Mouse (Mus musculus): ENCODE data around the gene Dnaic1. TPM values are rescaled to one million over a fixed set of nuclear protein-coding genes. Genes with fewer than 3 reads are reported as not detected.

Dnaic1 gene
- polyA plus RNA-seq, 1 experiment = 0.96 TPM

DNA sequence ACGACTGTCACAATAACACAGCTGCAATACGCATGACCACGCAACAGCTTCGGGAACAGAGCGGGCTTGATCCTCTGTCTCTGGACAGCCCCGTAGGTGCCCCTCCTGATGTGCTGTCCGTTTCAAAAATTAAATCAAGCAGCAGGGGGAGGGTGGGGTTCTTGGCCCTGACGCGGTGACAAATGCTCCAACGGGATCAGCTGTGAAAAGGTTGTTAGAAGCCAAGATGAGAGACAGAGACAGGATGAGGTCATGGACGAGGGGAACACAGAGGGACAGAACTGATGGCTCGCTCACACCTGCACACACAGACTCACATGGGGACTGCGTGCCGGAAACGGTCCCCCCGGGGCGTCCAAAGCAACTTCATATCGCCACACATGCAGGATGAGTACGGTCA lies 103.6 kb downstream of the Dnaic1 start:
- 80% methylated on average over 19 of the region's 19 CpGs for WGBS
- no peak overlapping the region for H3K4me3 ChIP-seq (ENCODE audit: control insufficient read depth, insufficient read depth, low read length)
- H3K36me3 ChIP-seq (ENCODE audit: control insufficient read depth, insufficient read depth, low read length) = no peaks in the 10 kb centered on the region
- no peaks in the 10 kb centered on the region for H3K27me3 ChIP-seq (ENCODE audit: control insufficient read depth, insufficient read depth, low read length)
- no peak for DNase-seq
- H3K4me1 ChIP-seq (replicated peaks; ENCODE audit: control insufficient read depth, insufficient read depth, low read length) = no peaks in the 10 kb centered on the region
- TF ChIP-seq CTCF (IDR thresholded peaks at IDR 0.05; ENCODE audit: borderline replicate concordance, control insufficient read depth, extremely low read depth, insufficient read depth, low read length, poor library complexity) (no peak), POLR2A (IDR thresholded peaks at IDR 0.05; ENCODE audit: control insufficient read depth, extremely low read depth, insufficient read depth, low read length, poor library complexity) (no peak)
- no peak overlapping the region for H3K27ac ChIP-seq (ENCODE audit: control insufficient read depth, insufficient read depth, low read length)

DNA sequence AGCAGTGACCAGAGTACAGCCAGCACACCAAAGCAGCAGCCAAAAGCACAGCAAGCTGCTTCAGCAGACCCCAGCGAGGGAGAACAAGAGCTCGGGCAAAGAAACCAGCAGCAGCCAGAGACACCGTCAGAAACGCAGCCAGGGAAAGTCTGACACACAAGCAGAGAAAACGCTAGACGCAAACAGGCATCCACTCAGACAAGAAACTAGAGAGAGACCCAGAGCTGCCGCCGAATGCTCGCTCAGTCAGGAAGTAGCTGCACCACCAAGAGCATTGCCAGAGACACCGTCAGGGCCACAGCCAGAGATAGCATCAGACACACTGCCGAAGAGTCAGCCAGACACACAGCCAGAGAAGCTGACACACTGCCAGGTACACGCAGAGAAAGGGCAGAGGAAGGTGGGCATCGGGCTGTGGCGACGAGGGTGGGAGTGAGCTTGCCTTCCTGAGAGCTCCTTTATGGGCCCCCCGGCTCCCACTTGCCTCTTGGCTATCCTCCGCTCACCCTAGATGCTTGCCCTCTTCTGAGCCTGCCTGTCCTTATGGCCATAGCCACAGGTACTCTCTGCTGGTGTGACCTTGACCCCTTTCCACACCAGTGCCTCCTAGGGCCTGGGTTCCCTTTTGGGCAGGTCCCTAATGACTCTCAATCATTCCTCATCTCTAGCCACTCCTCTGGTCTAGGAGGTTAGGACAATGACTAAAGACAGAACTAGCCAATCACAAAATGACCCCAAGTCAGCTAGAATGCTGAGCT lies 106.9 kb downstream of the Dnaic1 start:
- WGBS = 42% methylated on average over 17 of the region's 17 CpGs
- TF ChIP-seq CTCF (IDR thresholded peaks at IDR 0.05; ENCODE audit: borderline replicate concordance, control insufficient read depth, extremely low read depth, insufficient read depth, low read length, poor library complexity) (no peak), POLR2A (IDR thresholded peaks at IDR 0.05; ENCODE audit: control insufficient read depth, extremely low read depth, insufficient read depth, low read length, poor library complexity) (no peak)
- H3K27ac ChIP-seq (ENCODE audit: control insufficient read depth, insufficient read depth, low read length) = no peak overlapping the region
- no peak for DNase-seq
- H3K27me3 ChIP-seq (ENCODE audit: control insufficient read depth, insufficient read depth, low read length) = no peaks in the 10 kb centered on the region
- H3K36me3 ChIP-seq (ENCODE audit: control insufficient read depth, insufficient read depth, low read length) = no peaks in the 10 kb centered on the region
- no peaks in the 10 kb centered on the region for H3K4me1 ChIP-seq (replicated peaks; ENCODE audit: control insufficient read depth, insufficient read depth, low read length)
- H3K4me3 ChIP-seq (ENCODE audit: control insufficient read depth, insufficient read depth, low read length) = no peak overlapping the region

DNA sequence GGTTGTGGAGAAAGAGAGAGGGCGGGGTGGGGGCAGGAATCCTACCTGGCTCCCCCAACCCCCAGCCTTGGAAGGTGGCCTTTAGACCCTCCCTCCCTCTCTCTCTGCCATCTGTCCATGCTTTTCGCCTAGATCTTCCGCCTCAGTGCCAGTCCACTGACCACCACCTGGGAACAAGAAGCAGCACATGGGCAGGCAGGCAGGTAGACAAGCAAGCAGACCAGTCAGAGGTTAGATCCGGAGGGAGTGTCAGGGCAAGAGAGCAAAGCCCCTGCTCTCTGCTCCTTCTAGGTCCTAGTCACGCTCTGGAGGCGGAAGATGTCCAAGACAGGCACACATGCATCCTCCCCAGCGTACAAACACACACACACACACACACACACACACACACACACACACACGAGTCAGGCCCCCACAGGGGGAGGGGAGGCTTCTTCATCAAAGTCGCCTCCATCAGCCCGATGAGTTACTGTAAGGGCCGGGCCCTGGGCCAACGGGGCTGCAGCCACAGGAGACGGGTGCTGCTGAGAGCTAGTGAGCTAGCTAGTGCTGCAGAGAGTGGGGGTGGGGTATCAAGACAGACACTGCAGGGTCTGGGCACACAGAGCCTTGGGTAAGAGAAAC lies 107.5 kb downstream of the Dnaic1 start:
- DNase-seq = no peak
- TF ChIP-seq CTCF (IDR thresholded peaks at IDR 0.05; ENCODE audit: borderline replicate concordance, control insufficient read depth, extremely low read depth, insufficient read depth, low read length, poor library complexity) = no peak
- no peak for TF ChIP-seq POLR2A (IDR thresholded peaks at IDR 0.05; ENCODE audit: control insufficient read depth, extremely low read depth, insufficient read depth, low read length, poor library complexity)
- H3K4me3 ChIP-seq (ENCODE audit: control insufficient read depth, insufficient read depth, low read length) = no peak overlapping the region
- H3K36me3 ChIP-seq (ENCODE audit: control insufficient read depth, insufficient read depth, low read length) = no peaks in the 10 kb centered on the region
- no peaks in the 10 kb centered on the region for H3K4me1 ChIP-seq (replicated peaks; ENCODE audit: control insufficient read depth, insufficient read depth, low read length)
- H3K27me3 ChIP-seq (ENCODE audit: control insufficient read depth, insufficient read depth, low read length) = no peaks in the 10 kb centered on the region
- 72% methylated on average over 13 of the region's 13 CpGs for WGBS
- no peak overlapping the region for H3K27ac ChIP-seq (ENCODE audit: control insufficient read depth, insufficient read depth, low read length)

DNA sequence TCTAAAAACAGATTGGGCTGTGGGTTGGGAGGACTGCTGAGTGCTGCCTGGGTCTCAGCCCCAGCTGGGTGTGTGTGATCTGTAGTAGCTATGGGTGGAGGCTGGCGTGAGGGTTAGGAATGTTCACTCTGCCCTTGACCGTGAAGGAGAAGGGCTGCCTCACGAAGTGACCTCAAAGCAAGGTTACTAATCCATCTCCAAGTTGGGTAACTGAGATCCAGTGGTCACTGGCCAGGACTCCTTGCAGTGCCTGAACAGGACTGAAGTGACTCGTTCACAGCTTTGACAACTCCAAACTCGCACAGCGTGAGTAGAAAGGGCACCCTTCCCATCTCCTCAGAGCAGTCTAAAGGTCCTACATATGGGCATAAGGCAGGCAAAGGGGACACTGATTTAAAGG lies 109.3 kb downstream of the Dnaic1 start:
- Histone ChIP-seq H3K4me1 (replicated peaks; ENCODE audit: control insufficient read depth, insufficient read depth, low read length) (no peaks in the 10 kb centered on the region), H3K27me3 (ENCODE audit: control insufficient read depth, insufficient read depth, low read length) (no peaks in the 10 kb centered on the region; the same call in 1 of the 2 replicates), H3K27ac (ENCODE audit: control insufficient read depth, insufficient read depth, low read length) (no peak overlapping the region), H3K4me3 (ENCODE audit: control insufficient read depth, insufficient read depth, low read length) (no peak overlapping the region), H3K36me3 (ENCODE audit: control insufficient read depth, insufficient read depth, low read length) (no peaks in the 10 kb centered on the region)
- DNase-seq = no peak
- no peak for TF ChIP-seq CTCF (IDR thresholded peaks at IDR 0.05; ENCODE audit: borderline replicate concordance, control insufficient read depth, extremely low read depth, insufficient read depth, low read length, poor library complexity)
- no peak for TF ChIP-seq POLR2A (IDR thresholded peaks at IDR 0.05; ENCODE audit: control insufficient read depth, extremely low read depth, insufficient read depth, low read length, poor library complexity)
- 90% methylated on average over 6 of the region's 6 CpGs for WGBS

DNA sequence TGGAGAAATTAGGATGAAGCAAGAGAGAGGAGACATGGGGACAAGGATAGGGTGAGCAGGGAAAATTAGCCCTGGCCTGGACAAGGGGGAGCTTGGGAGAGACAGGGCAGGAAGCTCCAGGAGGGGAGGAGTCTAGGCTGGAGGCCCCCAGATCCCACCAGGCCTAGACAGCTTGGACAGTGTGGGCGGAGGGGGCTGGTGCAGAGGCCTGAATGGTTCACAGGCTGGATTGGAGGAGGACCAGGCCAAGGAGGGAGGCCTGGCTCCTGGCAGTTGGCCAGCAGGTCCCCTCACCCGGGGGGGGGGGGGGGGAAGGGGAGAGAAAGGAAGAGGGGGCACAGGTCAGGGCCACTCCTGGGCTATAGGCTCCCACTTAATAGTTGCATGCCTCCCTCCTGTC lies 109.7 kb downstream of the Dnaic1 start:
- Histone ChIP-seq H3K36me3 (ENCODE audit: control insufficient read depth, insufficient read depth, low read length) (no peaks in the 10 kb centered on the region), H3K4me3 (ENCODE audit: control insufficient read depth, insufficient read depth, low read length) (no peak overlapping the region), H3K27me3 (ENCODE audit: control insufficient read depth, insufficient read depth, low read length) (no peaks in the 10 kb centered on the region; the same call in 1 of the 2 replicates), H3K4me1 (replicated peaks; ENCODE audit: control insufficient read depth, insufficient read depth, low read length) (no peaks in the 10 kb centered on the region), H3K27ac (ENCODE audit: control insufficient read depth, insufficient read depth, low read length) (no peak overlapping the region)
- TF ChIP-seq POLR2A (IDR thresholded peaks at IDR 0.05; ENCODE audit: control insufficient read depth, extremely low read depth, insufficient read depth, low read length, poor library complexity) (no peak), CTCF (IDR thresholded peaks at IDR 0.05; ENCODE audit: borderline replicate concordance, control insufficient read depth, extremely low read depth, insufficient read depth, low read length, poor library complexity) (no peak)
- WGBS = 65% methylated on average over 2 of the region's 2 CpGs
- no peak for DNase-seq

DNA sequence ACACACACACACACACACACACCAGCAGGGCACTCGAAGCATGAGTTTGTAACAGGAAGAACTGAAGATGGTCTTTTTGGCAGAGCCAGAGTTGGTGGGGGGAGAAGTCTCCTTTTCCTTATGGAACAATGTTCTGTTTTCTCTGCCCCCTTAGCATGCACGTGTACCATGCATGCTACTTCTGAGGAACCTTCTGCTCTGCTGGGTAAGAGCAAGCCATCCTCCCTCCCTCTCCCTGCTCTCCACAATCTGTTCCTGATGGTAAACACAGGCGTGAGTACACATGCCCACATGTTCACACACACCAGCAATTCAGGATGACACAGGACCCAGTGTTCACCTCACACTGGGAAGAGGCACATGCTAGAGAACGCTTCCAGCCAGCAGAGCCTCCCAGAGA lies 111.6 kb downstream of the Dnaic1 start:
- no peaks in the 10 kb centered on the region for H3K4me1 ChIP-seq (replicated peaks; ENCODE audit: control insufficient read depth, insufficient read depth, low read length)
- no peaks in the 10 kb centered on the region; the same call in 1 of the 2 replicates for H3K27me3 ChIP-seq (ENCODE audit: control insufficient read depth, insufficient read depth, low read length)
- H3K4me3 ChIP-seq (ENCODE audit: control insufficient read depth, insufficient read depth, low read length) = no peak overlapping the region
- no peaks in the 10 kb centered on the region for H3K36me3 ChIP-seq (ENCODE audit: control insufficient read depth, insufficient read depth, low read length)
- no peak for DNase-seq
- TF ChIP-seq CTCF (IDR thresholded peaks at IDR 0.05; ENCODE audit: borderline replicate concordance, control insufficient read depth, extremely low read depth, insufficient read depth, low read length, poor library complexity) (no peak), POLR2A (IDR thresholded peaks at IDR 0.05; ENCODE audit: control insufficient read depth, extremely low read depth, insufficient read depth, low read length, poor library complexity) (no peak)
- no peak overlapping the region for H3K27ac ChIP-seq (ENCODE audit: control insufficient read depth, insufficient read depth, low read length)
- WGBS = 38% methylated on average over 4 of the region's 4 CpGs

Measured in thymus, adult 2 months (tissue).